Mouse (Mus musculus) erythroid progenitor cell, adult 5-6 weeks (primary cell): ENCODE data around the gene BC025446. TPM values are rescaled to one million over a fixed set of nuclear protein-coding genes. Genes with fewer than 3 reads are reported as not detected.
"Not testable (repeated sequence)": the region's sequence is repeated elsewhere in the genome, so short reads cannot be mapped to it uniquely, and the experiment has no call there.

Experiments used
- ATAC-seq: replicated peaks from 2 replicates; pipeline ENCODE4 v1.8.0; 2016; ENCODE audit warnings: moderate number of reproducible peaks, mild to moderate bottlenecking, moderate TSS enrichment, inconsistent platforms; ENCODE audit not compliant: poor library complexity, low FRiP score, severe bottlenecking
- total RNA-seq, 2 experiments: library from RNA; stranded (forward) in 1 of 2; stranded (reverse) in 1 of 2; fragments of 150-400 nt in 1 of 2; fragments of 186-747, 209-891 nt in 1 of 2; gene quantifications; 2 replicates each; pipeline versions ENCODE4 v1.2.3 to v1.2.4; 2015 to 2017; ENCODE audit warnings: low replicate concordance in 2 of 2

The BC025446 gene
- total RNA-seq (2015; ENCODE audit: low replicate concordance) (not detected in 2 replicates), total RNA-seq (2017; ENCODE audit: low replicate concordance) (not detected in 2 replicates)

GRCm38 (mm10) chr15:75215778-75216691, at the start of gene BC025446:
TSS of gene BC025446 (plus strand) at chr15:75216376.
- no peak for ATAC-seq

- ATAC-seq = no peak
Observed at GRCm38 (mm10) chr15:75175506-75175905, 40.7 kb upstream of the BC025446 start.

DNA sequence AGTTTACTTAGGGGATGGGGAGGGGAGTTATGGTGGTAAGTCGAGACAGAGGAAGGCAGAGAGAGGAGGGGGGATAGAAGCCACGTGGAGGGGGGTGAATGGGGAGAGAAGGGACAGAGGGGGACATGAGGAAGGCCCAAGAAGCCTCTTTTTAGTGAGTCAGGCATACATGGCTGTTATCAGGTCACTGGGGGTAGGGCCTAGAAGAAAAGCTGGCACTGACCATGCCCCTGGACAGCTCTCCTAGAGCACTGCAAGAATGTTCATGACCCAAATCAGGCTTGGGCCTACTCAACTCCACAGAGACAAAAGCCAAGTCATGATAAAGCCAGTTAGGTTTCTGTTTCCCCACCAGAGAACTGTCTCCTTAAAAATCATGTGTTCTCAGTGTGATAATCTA, 29.9 kb upstream of the BC025446 start:
- no peak for ATAC-seq

DNA sequence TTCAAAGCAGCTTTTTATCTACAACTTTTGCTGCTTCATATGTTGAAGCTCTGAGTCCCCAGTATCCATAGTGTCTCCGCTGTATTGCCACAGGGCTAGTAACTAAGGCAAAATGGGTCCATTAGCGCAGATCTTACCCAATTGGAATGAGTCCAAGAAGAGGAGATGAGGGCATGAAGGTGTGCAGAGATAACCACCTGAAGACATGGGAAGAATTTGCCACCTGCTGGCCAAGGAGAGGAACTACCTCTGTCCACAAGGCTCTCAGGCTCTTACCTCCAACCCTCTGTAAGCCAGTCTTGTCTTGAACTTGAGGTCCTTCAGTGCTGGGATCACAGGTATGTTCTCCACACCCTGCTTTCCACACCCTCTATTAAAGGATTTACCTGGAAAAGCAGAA, 27.1 kb upstream of the BC025446 start:
- no peak for ATAC-seq

- ATAC-seq = not testable (repeated sequence)
Observed at GRCm38 (mm10) chr15:75190560-75190959, 25.6 kb upstream of the BC025446 start.

GRCm38 (mm10) chr15:75216831-75217230, 655 bp downstream of the BC025446 start:
- ATAC-seq = no peak

GRCm38 (mm10) chr15:75221942-75222341, 5.8 kb downstream of the BC025446 start:
- no peak for ATAC-seq

GRCm38 (mm10) chr15:75237736-75238288, 21.6 kb downstream of the BC025446 start:
- no peak for ATAC-seq

DNA sequence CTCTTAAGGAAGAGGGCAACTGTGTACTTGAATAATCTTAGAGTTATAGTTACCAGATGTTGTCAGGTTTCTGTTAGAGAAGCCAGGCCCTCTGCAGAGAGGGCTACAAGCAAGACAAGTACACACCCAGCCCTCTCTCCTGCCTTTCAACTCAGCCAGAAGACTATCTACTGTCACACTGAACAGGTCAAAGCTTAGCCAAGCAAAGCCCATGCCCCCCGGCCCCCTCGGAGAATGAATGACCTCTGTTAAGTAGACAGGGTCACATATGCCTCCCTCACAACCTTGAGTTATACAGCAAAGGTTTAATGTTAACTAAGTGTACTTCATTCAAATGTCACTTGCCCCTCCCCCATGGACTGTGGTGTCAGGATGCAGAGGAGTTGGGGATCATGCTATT, 24.4 kb downstream of the BC025446 start:
- ATAC-seq = no peak

DNA sequence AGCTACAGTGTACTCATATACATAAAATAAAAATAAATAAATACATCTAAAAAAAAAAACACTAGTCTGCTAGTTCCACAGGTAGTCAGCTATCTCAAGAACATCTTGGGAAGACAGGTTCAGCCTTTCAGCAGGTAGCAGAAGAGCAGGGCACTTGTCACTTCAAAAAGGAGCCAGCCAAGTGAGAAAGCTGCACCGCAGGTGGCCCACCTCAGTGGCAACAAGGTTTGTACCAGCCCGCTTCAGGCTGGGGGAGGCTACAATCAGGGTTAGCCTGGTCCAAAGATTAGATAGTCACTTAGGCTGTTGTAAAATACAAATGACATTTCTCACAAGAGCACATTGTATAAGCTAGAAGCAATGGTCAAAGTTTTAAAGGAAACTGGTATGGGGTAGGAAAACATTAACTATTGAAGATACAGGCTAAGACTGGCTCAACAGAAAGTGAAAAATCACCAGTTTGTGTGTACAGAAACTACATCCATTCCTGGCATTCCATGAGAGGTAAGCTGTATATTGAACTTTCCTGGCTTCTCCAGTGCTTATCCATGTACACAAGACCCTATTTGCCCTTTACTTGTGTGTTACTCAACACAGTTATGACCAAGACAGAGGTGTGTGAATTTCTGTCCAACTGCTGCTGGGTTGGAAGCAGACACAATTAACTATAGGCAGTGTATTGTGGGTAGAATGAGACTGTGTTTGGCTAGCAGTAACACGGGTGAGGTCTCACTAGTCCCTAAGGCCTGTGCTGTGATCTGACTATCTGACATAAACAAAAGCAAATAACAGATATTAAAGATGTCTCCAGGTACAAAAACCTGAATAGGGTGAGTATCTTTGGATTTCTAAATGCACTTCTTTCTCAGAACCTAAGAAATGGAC, 26.8 kb downstream of the BC025446 start:
- ATAC-seq = no peak

DNA sequence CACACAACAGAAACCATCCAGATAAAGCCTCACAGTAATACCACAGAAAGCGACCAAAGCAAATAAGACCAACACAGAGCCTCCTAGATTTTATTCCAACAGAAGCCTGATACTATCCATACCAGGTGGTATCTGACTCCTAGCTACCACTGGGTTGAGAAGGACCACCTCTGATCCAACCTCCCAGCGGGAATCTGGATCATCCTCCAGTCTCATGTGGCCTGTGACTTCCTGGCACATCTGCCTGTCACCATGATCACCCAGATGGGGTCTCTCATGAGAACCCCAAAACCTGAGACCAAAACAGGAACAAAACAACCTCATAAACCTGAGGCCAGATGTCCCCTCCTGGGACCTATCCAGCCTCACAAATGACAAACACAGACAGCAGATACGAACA, 38.5 kb downstream of the BC025446 start:
- no peak for ATAC-seq

- no peak for ATAC-seq
Observed at GRCm38 (mm10) chr15:75265863-75266262, 49.7 kb downstream of the BC025446 start.

- no peak for ATAC-seq
Observed at GRCm38 (mm10) chr15:75266626-75267025, 50.5 kb downstream of the BC025446 start.

- no peak for ATAC-seq
Observed at GRCm38 (mm10) chr15:75268121-75268520, 51.9 kb downstream of the BC025446 start, which contains the start of gene Ly6f. TSS of gene Ly6f (plus strand) at chr15:75268421.

GRCm38 (mm10) chr15:75268916-75269829, 53.0 kb downstream of the BC025446 start:
- ATAC-seq = no peak

- no peak for ATAC-seq
Observed at GRCm38 (mm10) chr15:75270169-75270568, 54.0 kb downstream of the BC025446 start.

DNA sequence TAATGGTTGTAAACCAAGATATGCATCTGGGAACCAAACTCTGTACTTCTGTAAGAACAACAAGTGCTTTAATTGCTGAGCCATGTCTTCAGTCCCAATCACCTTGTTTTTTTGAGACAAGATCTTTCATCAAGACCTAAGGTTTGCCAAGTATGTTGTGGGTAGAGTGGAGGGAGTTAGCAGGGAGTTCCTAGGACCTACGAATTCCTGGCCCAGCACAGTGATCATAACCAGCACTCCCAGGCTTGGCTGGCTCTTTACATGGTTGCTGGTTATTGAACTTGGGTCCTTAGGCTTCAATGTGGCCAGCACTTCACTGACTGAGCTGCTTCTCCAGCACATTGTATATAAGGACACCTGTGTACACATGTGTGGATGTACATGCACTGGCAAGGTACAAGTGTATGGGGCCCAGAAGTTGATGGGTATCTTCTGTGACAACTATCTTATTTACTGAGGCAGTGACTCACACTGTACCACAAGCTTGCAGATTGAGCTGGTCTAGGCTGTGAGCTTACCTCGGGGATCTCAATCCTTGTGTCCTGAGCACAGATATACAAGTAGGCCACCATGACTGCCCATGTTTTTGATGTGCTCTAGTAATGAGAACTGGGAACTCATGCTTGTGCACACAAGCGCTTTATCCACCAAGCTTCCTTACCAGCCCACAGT, 54.7 kb downstream of the BC025446 start:
- ATAC-seq = no peak

DNA sequence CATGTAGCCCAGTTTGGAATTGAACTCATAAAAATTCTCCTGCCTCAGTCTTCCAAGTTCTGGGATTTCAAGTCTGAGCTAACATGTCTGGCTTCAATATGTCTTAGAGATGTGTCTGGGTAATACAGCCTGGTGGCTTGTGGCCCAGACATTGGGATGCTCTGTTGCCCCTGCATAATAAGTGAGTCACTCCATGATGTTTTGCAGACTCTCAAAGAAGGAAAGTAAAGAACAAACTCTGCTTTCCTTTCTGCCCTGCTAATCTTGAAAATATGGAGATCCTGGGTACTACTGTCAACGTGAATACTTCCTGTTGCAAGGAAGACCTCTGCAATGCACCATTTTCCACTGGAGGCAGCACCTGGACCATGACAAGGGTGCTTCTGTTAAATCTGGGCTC, 55.2 kb downstream of the BC025446 start:
- ATAC-seq = no peak

- no peak for ATAC-seq
Observed at GRCm38 (mm10) chr15:75271891-75272290, 55.7 kb downstream of the BC025446 start.
